Mouse (Mus musculus) forebrain, embryonic 11.5 days (tissue): ENCODE results near the gene Nudt3. TPM values are rescaled to one million over a fixed set of nuclear protein-coding genes. Genes with fewer than 3 reads are reported as not detected.
A peak's percentile ranks its signal among the peaks of the same experiment; 100 is the strongest.

Experiments used
- ATAC-seq: fragments of 200-750 bp; cut with Nextera tagmentation; replicated peaks from 2 replicates; pipeline ENCODE4 v1.8.0; 2017; ENCODE audit warnings: moderate TSS enrichment; ENCODE audit not compliant: low FRiP score
- DNase-seq: peaks from one replicate; pipeline ENCODE4 v3.0.0-alpha.2; 2017; ENCODE audit warnings: low spot score
- H3K27ac ChIP-seq: fragments of 300-500 bp; sonication (generic); 2 replicates; pipeline ENCODE4 v1.5.1; 2014; ENCODE audit warnings: low read depth, low read length
- H3K27me3 ChIP-seq: fragments of 300-500 bp; sonication (generic); 2 replicates; pipeline ENCODE4 v1.6.1; 2014; ENCODE audit warnings: mild to moderate bottlenecking, low read length, mixed read lengths; ENCODE audit not compliant: control insufficient read depth, insufficient read depth
- H3K36me3 ChIP-seq: fragments of 300-500 bp; sonication (generic); 2 replicates; pipeline ENCODE4 v1.6.1; 2014; ENCODE audit warnings: mild to moderate bottlenecking, low read length, moderate library complexity, mixed read lengths; ENCODE audit not compliant: control insufficient read depth, insufficient read depth
- H3K4me1 ChIP-seq: fragments of 300-500 bp; sonication (generic); replicated peaks from 2 replicates; pipeline ENCODE4 v1.6.1; 2014; ENCODE audit warnings: low read length, mixed read lengths; ENCODE audit not compliant: control insufficient read depth, insufficient read depth
- H3K4me2 ChIP-seq: fragments of 300-500 bp; sonication (generic); 2 replicates; pipeline ENCODE4 v1.6.1; 2014; ENCODE audit warnings: low read depth, mild to moderate bottlenecking, low read length, moderate library complexity, mixed read lengths; ENCODE audit not compliant: severe bottlenecking
- H3K4me3 ChIP-seq: fragments of 300-500 bp; sonication (generic); 2 replicates; pipeline ENCODE4 v1.5.1; 2014; ENCODE audit warnings: low read depth, low read length
- H3K9ac ChIP-seq: fragments of 300-500 bp; sonication (generic); 2 replicates; pipeline ENCODE4 v1.6.1; 2014; ENCODE audit warnings: low read length
- H3K9me3 ChIP-seq: fragments of 300-500 bp; sonication (generic); 2 replicates; pipeline ENCODE4 v1.6.1; 2016; ENCODE audit warnings: low read length, mixed read lengths; ENCODE audit not compliant: control insufficient read depth
- WGBS: fragments of 180-500 bp; shearing (Covaris S2); extraction: QIAGEN DNeasy Blood & Tissue Kit; methylation state at CpG from one replicate; pipeline ENCODE4 v1.1.7; 2014; 5-methylcytosine and 5-hydroxymethylcytosine counted together
- polyA plus RNA-seq: library from polyadenylated mRNA; unstranded; fragments of >200 nt; fragmentation: Nextera tagmentation; extraction: Ambion mirVana; gene quantifications from 2 replicates; pipeline ENCODE4 v1.2.1, GENCODE M21; 2014

The Nudt3 gene
- polyA plus RNA-seq, 1 experiment from 2014 or later: 50.5 TPM

DNA sequence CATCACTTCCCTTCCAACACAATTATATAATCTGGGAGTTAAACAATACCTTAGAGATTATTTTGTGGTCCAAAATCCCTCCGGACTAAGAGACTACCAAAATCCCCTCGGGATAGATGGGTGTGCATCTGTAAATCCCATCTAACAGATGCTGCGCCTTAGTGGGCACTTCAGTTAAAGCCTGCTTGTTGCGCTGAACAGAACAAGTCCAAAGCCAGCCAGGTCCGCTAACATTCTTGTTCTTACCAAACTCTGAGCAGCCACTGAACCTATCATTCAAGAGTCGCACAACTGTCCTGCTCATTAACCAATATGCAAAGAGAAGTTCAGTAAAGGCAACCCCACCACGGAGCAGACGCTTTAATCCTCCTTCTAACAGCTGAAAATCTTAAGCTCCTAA, 2.1 kb downstream of the Nudt3 start:
- WGBS: 45% methylated on average over 8 of the region's 8 CpGs
- Histone ChIP-seq H3K36me3 (peaks cover 4% of the 10 kb centered on the region; the same call in 1 of the 2 replicates), H3K4me3 (peak overlapping the region; percentile 97), H3K4me1 (peaks cover 8% of the 10 kb centered on the region; the same call in 1 of the 2 replicates), H3K4me2 (peak overlapping the region; percentile 58), H3K9ac (peak overlapping the region; percentile 100), H3K9me3 (peaks cover 3% of the 10 kb centered on the region; the same call in 1 of the 2 replicates), H3K27me3 (no peaks in the 10 kb centered on the region), H3K27ac (no peak overlapping the region)
- DNase-seq (no peak), ATAC-seq (no peak)

DNA sequence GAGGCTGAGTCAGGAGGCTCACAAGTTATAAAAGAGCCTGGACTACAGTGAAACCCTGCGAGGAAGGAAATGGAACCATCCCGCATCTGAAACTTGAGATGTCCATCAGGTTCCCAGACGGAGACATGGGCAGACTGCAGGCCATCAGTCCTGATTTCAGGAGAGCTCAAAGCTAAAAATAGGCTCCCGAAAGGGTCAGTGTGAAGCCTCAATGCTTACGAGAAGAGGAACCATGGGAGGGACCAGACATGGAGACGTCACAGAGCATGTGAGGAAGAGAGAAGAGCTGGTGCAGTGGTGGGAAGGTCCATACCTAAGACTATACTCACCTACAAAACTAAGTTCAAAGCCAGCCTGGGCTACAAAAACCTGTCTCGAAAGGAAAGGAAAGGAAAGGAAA, 7.9 kb downstream of the Nudt3 start:
- Histone ChIP-seq H3K9ac (no peak overlapping the region), H3K4me3 (no peak overlapping the region), H3K4me2 (no peak overlapping the region), H3K27ac (no peak overlapping the region), H3K27me3 (no peaks in the 10 kb centered on the region), H3K4me1 (0 out of 2 replicates have a peak, but pooled peaks cover under 1% of the 10 kb centered on the region), H3K36me3 (peaks cover 4% of the 10 kb centered on the region; the same call in 1 of the 2 replicates), H3K9me3 (peaks cover 3% of the 10 kb centered on the region; the same call in 1 of the 2 replicates)
- WGBS: 86% methylated on average over 7 of the region's 7 CpGs
- DNase-seq (no peak), ATAC-seq (no peak)

DNA sequence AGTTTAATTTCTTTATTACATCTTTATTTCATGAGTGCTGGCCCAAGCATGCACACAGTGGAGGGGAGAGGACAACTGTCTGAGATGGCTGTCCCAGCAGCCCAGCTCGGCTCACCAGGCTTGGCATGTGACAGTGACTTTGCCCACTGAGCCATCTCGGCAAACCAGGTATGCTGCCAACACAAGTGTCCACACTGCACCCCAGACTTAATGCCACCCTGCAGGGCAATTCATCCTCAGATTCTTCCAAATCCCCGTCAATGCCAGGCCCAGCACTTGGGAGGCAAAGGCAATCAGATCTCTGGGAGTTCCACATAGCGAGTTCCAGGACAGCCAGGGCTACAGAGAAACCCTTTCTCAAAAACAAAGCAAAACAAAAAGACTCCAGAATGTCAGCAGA, 10.3 kb downstream of the Nudt3 start:
- Histone ChIP-seq H3K4me2 (no peak overlapping the region), H3K9me3 (peaks cover 3% of the 10 kb centered on the region; the same call in 1 of the 2 replicates), H3K4me1 (no peaks in the 10 kb centered on the region), H3K4me3 (no peak overlapping the region), H3K27ac (no peak overlapping the region), H3K36me3 (peaks cover 3% of the 10 kb centered on the region; the same call in 1 of the 2 replicates), H3K27me3 (no peaks in the 10 kb centered on the region), H3K9ac (no peak overlapping the region)
- ATAC-seq: no peak
- 84% methylated on average over 4 of the region's 4 CpGs for WGBS
- DNase-seq: no peak

DNA sequence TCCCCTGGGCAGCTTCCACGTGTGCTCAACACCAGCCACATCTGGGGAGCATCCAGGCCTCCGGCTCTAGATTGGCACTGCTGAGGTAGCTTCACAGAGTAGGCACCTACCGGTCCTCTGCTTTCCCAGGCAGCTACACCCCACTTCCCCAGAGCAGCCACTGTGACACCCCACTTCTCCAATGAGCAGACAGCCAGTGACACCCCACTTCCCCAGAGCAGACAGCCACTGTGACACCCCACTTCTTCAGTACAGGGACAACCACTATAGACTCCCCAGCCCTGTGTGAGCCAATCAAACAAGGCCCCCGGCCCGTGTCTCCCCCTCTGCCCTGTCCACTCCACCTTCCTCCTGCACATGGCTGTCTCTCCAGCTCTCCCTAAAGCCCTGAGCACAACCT, 11.3 kb downstream of the Nudt3 start:
- Histone ChIP-seq H3K4me2 (no peak overlapping the region), H3K27ac (no peak overlapping the region), H3K4me3 (no peak overlapping the region), H3K9ac (no peak overlapping the region), H3K9me3 (no peaks in the 10 kb centered on the region; the same call in 1 of the 2 replicates), H3K27me3 (no peaks in the 10 kb centered on the region), H3K4me1 (no peaks in the 10 kb centered on the region), H3K36me3 (no peaks in the 10 kb centered on the region; the same call in 1 of the 2 replicates)
- WGBS: 90% methylated on average over 5 of the region's 5 CpGs
- ATAC-seq (no peak), DNase-seq (no peak)

DNA sequence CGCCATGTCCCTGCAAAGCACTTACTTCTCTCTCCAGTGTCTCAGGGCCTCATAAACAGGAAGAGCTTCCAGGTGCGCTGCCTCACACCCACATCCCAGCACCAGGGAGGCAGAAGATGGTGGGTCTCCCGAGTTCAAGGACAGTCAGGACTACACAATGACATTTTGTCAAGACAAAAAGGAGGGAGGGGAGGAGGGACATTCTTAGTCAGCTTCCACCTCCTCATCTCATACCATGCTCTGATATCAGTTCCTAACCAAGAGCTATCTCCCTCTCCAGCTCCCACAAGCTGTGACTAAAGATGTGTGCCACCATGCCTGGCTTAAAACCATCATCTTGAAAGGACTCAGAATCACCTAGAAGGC, 11.8 kb downstream of the Nudt3 start:
- H3K4me3 ChIP-seq: no peak overlapping the region
- 82% methylated on average over 3 of the region's 3 CpGs for WGBS
- DNase-seq (no peak), ATAC-seq (no peak)
- H3K27ac ChIP-seq: no peak overlapping the region
- no peaks in the 10 kb centered on the region for H3K27me3 ChIP-seq
- H3K4me2 ChIP-seq: no peak overlapping the region
- no peak overlapping the region for H3K9ac ChIP-seq
- H3K9me3 ChIP-seq: no peaks in the 10 kb centered on the region
- H3K36me3 ChIP-seq: no peaks in the 10 kb centered on the region; the same call in 1 of the 2 replicates
- H3K4me1 ChIP-seq: no peaks in the 10 kb centered on the region

DNA sequence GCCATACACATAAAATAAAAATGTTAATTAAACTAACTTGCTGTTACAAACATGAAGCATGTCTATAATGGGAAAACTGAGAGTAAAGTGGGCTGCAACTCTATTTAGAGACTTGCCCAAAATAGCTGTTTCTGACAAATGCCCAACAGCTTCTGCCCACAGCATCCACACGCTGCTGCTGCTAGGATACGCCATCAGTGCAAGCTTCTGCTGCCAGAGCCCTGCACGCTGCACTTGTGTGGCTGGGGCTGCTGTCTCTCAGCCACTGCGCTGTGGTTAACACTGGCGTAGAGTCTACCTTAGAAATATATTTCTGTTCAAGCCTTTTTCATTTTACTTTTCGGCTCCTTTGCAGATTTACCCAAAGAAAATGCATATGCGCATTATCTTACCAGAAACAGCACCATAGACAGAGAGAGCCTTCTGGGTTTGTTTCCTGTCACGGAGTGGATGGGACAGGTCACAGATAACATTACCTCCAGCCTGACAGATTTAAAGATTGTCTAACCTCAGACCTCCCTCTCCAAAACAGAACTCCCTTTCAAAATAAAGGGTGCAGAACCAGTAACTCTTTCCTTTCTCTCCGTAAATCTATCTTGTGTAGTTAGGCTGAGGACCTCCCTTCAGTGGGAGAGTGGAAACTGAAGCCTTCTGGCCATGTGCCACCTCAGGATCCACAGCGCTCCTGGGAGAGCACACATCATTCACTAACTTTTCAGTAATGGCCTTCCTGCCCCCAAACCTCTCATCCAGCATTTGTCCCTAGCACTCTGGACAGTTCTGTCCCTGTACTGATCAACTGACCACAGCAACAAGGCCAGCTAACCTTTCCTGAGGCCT, 12.4 kb downstream of the Nudt3 start:
- H3K27me3 ChIP-seq: no peaks in the 10 kb centered on the region
- no peak overlapping the region for H3K4me3 ChIP-seq
- H3K4me1 ChIP-seq: no peaks in the 10 kb centered on the region
- H3K9me3 ChIP-seq: no peaks in the 10 kb centered on the region
- DNase-seq (no peak), ATAC-seq (no peak)
- no peaks in the 10 kb centered on the region for H3K36me3 ChIP-seq
- H3K4me2 ChIP-seq: no peak overlapping the region
- no peak overlapping the region for H3K9ac ChIP-seq
- no peak overlapping the region for H3K27ac ChIP-seq
- 90% methylated on average over 10 of the region's 10 CpGs for WGBS

DNA sequence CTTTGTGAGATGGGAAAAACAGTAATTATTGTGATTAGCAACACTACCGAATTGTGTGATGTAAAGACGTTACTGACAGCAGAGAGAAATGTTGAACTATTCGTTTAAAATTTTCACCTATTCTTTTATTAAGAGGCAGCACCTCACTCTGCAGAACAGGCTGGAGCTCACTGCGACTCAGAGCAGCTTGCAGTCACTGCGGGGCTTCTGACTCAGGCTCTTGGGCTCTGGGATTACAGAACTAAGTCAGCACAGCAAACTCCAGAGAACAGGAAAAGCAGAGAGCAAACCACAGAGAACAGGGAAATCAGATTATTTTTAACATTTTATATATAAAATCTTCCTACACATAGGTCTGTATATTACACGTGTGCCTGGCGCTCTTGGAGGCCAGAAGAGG, 13.7 kb downstream of the Nudt3 start:
- H3K36me3 ChIP-seq: no peaks in the 10 kb centered on the region
- no peaks in the 10 kb centered on the region for H3K9me3 ChIP-seq
- 92% methylated on average over 7 of the region's 7 CpGs for WGBS
- H3K4me2 ChIP-seq: no peak overlapping the region
- no peaks in the 10 kb centered on the region for H3K4me1 ChIP-seq
- no peaks in the 10 kb centered on the region for H3K27me3 ChIP-seq
- H3K9ac ChIP-seq: no peak overlapping the region
- no peak overlapping the region for H3K27ac ChIP-seq
- ATAC-seq: no peak
- no peak for DNase-seq
- no peak overlapping the region for H3K4me3 ChIP-seq

DNA sequence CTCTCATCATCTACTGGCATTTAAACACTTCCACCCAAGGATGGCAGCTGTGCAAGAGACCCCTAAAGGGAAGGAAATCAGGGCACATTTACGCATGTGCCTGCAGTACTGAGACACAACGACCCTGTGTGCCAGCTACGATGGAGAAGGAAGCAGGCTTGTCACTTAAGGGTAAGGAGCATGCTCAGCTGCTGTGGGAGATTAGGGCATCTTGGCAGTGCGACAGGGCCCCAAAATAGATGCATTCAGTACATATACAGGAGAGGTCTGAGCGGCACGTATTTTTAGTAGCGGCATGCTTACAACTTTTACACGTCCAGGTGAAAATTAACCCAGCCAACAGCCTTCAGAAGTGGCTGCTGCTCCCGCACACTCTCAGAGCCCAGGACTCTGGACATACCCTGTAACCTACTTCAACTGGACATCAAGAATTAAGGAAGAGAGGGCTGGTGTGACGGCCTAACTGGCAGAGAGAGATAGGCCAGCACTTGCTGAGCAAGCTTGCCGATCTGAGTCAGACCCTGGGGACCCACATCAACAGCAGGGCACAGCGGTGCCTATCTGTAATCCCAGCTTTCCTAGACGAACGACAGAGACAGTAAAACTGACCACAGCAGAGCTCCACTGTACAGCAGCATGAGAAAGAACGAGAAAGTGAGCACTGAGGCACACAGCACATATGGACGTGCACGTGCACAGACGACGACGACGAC, 19.6 kb downstream of the Nudt3 start:
- Histone ChIP-seq H3K27me3 (no peaks in the 10 kb centered on the region), H3K4me3 (no peak overlapping the region), H3K36me3 (no peaks in the 10 kb centered on the region), H3K4me2 (no peak overlapping the region), H3K9me3 (no peaks in the 10 kb centered on the region), H3K4me1 (peaks cover 2% of the 10 kb centered on the region; the same call in 1 of the 2 replicates), H3K27ac (no peak overlapping the region), H3K9ac (no peak overlapping the region)
- DNase-seq (no peak), ATAC-seq (no peak)
- WGBS: 89% methylated on average over 21 of the region's 21 CpGs
